Mouse (Mus musculus) kidney, adult 2 months (tissue): ENCODE results near the gene Cep63.

Source experiments
- CTCF ChIP-seq: fragments of 200-500 bp; conservative IDR thresholded peaks from 2 replicates; pipeline ENCODE4 v1.5.1; 2011; ENCODE audit warnings: low read depth, mild to moderate bottlenecking, control low read depth, low read length, moderate library complexity, mixed read lengths; ENCODE audit not compliant: insufficient read depth, insufficient read length
- POLR2A ChIP-seq: fragments of 200-500 bp; IDR thresholded peaks from one replicate; pipeline ENCODE4 v1.6.1; 2011; ENCODE audit warnings: low read depth, low read length, control low read depth

DNA sequence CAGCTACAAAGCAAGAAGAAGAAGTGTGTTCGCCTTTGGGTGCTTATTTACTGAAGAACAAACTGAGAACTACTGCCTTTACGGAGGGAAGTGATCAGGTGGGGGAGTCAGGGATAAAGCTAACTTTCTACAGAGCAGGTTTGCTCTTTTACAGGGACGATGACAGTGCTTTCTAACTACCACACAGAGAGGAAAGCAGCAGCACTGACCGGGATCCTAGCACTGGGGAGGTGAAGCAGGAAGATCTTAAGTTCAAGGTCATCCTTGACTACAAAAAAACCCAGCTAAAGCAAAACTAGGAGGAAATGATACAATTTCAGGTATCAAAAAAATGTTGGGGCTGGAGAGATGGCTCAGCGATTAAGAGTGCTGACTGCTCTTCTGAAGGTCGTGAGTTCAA is 3.5 kb downstream of the Cep63 start:
- TF ChIP-seq CTCF: no peak
- TF ChIP-seq POLR2A: no peak
